Mouse (Mus musculus) kidney, embryonic 16.5 days (tissue): ENCODE data around the gene Treh. TPM values are rescaled to one million over a fixed set of nuclear protein-coding genes. Genes with fewer than 3 reads are reported as not detected.

ENCODE experiments used
- ATAC-seq: fragments of 200-750 bp; cut with Nextera tagmentation; 2 replicates; pipeline ENCODE4 v1.8.0; 2017; ENCODE audit warnings: moderate TSS enrichment; ENCODE audit not compliant: low FRiP score, low TSS enrichment
- H3K27ac ChIP-seq: fragments of 300-500 bp; sonication (generic); 2 replicates; pipeline ENCODE4 v1.5.1; 2014; ENCODE audit warnings: low read length
- H3K27me3 ChIP-seq: fragments of 300-500 bp; sonication (generic); 2 replicates; pipeline ENCODE4 v1.6.1; 2014; ENCODE audit warnings: low read length, control low read depth, mixed read lengths; ENCODE audit not compliant: insufficient read depth
- H3K36me3 ChIP-seq: fragments of 300-500 bp; sonication (generic); 2 replicates; pipeline ENCODE4 v1.6.1; 2014; ENCODE audit warnings: low read length, control low read depth, mixed read lengths; ENCODE audit not compliant: insufficient read depth
- H3K4me1 ChIP-seq: fragments of 300-500 bp; sonication (generic); 2 replicates; pipeline ENCODE4 v1.6.1; 2014; ENCODE audit warnings: low read length, control low read depth, mixed read lengths; ENCODE audit not compliant: insufficient read depth
- H3K4me2 ChIP-seq: fragments of 300-500 bp; sonication (generic); replicated peaks from 2 replicates; pipeline ENCODE4 v1.6.1; 2014; ENCODE audit warnings: low read depth, low read length
- H3K4me3 ChIP-seq: fragments of 300-500 bp; sonication (generic); 2 replicates; pipeline ENCODE4 v1.5.1; 2014; ENCODE audit warnings: mild to moderate bottlenecking, low read length
- H3K9ac ChIP-seq: fragments of 300-500 bp; sonication (generic); replicated peaks from 2 replicates; pipeline ENCODE4 v1.6.1; 2014; ENCODE audit warnings: low read length
- H3K9me3 ChIP-seq: fragments of 300-500 bp; sonication (generic); 2 replicates; pipeline ENCODE4 v1.6.1; 2016; ENCODE audit warnings: low read length, control low read depth
- WGBS: fragments of 180-500 bp; shearing (Covaris S2); extraction: QIAGEN DNeasy Blood & Tissue Kit; methylation state at CpG from one replicate; pipeline ENCODE4 v1.1.7; 2014; 5-methylcytosine and 5-hydroxymethylcytosine counted together
- polyA plus RNA-seq: library from polyadenylated mRNA; unstranded; fragments of >200 nt; fragmentation: Nextera tagmentation; extraction: Ambion mirVana; gene quantifications from 2 replicates; pipeline ENCODE4 v1.2.1, GENCODE M21; 2015

Gene Treh
- polyA plus RNA-seq, 1 experiment from 2014 or later, result 0.17 TPM

GRCm38 (mm10) chr9:44671416-44671815, 1.6 kb upstream of the Treh start:
- 92% methylated on average over 5 of the region's 5 CpGs for WGBS
- Histone ChIP-seq H3K27me3 (no peaks in the 10 kb centered on the region), H3K4me1 (no peaks in the 10 kb centered on the region), H3K4me2 (no peak overlapping the region), H3K9me3 (peaks cover 7% of the 10 kb centered on the region; the same call in 1 of the 2 replicates), H3K27ac (no peak overlapping the region), H3K36me3 (no peaks in the 10 kb centered on the region), H3K4me3 (no peak overlapping the region), H3K9ac (no peak overlapping the region)
- no peak for ATAC-seq

- no peaks in the 10 kb centered on the region for H3K27me3 ChIP-seq
- H3K9ac ChIP-seq, result no peak overlapping the region
- 59% methylated on average over 2 of the region's 2 CpGs for WGBS
- peaks cover 7% of the 10 kb centered on the region; the same call in 1 of the 2 replicates for H3K9me3 ChIP-seq
- H3K36me3 ChIP-seq, result no peaks in the 10 kb centered on the region
- H3K4me3 ChIP-seq, result no peak overlapping the region
- H3K4me2 ChIP-seq, result no peak overlapping the region
- H3K4me1 ChIP-seq, result no peaks in the 10 kb centered on the region
- ATAC-seq, result no peak
- no peak overlapping the region for H3K27ac ChIP-seq
Measured at GRCm38 (mm10) chr9:44672291-44672865, 655 bp upstream of the Treh start.

DNA sequence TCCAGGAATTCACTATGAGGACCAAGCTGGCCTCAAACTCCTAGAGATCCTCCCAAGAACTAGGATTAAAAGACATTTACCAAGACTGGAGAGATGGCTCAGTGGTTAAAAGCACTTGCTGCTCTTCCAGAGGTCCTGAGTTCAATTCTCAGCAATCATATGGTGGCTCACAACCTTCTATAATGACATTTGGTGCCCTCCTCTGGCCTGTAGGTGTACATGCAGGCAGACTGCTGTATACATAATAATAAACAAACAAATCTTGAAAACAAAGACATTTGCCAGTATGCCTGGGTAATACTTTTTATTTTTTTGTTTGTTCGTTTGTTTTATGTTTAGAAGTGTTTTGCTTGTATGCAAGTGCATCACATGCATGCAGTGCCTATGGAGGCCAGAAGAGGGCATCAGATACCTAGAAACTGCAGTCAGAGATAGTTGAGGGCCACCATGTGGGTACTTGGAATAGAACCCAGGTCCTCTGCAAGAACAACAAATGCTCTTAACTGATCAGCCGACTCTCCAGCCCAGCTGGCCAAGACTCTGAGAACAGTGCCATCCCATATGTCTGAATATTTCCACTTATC, 5.3 kb downstream of the Treh start:
- Histone ChIP-seq H3K4me1 (no peaks in the 10 kb centered on the region), H3K4me2 (no peak overlapping the region), H3K36me3 (no peaks in the 10 kb centered on the region), H3K27me3 (no peaks in the 10 kb centered on the region), H3K4me3 (no peak overlapping the region), H3K9ac (no peak overlapping the region), H3K27ac (no peak overlapping the region), H3K9me3 (0 out of 2 replicates have a peak, but pooled peaks cover 3% of the 10 kb centered on the region)
- no peak for ATAC-seq
- WGBS, result 91% methylated on average over 2 of the region's 2 CpGs

GRCm38 (mm10) chr9:44679565-44679964, 6.5 kb downstream of the Treh start:
- no peaks in the 10 kb centered on the region for H3K4me1 ChIP-seq
- no peaks in the 10 kb centered on the region for H3K27me3 ChIP-seq
- no peak overlapping the region for H3K27ac ChIP-seq
- WGBS, result 62% methylated on average over 5 of the region's 5 CpGs
- no peaks in the 10 kb centered on the region for H3K36me3 ChIP-seq
- ATAC-seq, result no peak
- H3K9me3 ChIP-seq, result 0 out of 2 replicates have a peak, but pooled peaks cover 3% of the 10 kb centered on the region
- no peak overlapping the region for H3K9ac ChIP-seq
- no peak overlapping the region for H3K4me3 ChIP-seq
- H3K4me2 ChIP-seq, result no peak overlapping the region

- H3K9ac ChIP-seq, result no peak overlapping the region
- peaks cover 19% of the 10 kb centered on the region for H3K4me1 ChIP-seq
- ATAC-seq, result no peak
- H3K9me3 ChIP-seq, result 0 out of 2 replicates have a peak, but pooled peaks cover 3% of the 10 kb centered on the region
- H3K4me3 ChIP-seq, result no peak overlapping the region
- no peaks in the 10 kb centered on the region for H3K27me3 ChIP-seq
- H3K4me2 ChIP-seq, result no peak overlapping the region
- no peak overlapping the region for H3K27ac ChIP-seq
- WGBS, result 85% methylated on average over 8 of the region's 8 CpGs
- H3K36me3 ChIP-seq, result peaks cover 10% of the 10 kb centered on the region
Measured at GRCm38 (mm10) chr9:44683046-44683445, 10.0 kb downstream of the Treh start.

DNA sequence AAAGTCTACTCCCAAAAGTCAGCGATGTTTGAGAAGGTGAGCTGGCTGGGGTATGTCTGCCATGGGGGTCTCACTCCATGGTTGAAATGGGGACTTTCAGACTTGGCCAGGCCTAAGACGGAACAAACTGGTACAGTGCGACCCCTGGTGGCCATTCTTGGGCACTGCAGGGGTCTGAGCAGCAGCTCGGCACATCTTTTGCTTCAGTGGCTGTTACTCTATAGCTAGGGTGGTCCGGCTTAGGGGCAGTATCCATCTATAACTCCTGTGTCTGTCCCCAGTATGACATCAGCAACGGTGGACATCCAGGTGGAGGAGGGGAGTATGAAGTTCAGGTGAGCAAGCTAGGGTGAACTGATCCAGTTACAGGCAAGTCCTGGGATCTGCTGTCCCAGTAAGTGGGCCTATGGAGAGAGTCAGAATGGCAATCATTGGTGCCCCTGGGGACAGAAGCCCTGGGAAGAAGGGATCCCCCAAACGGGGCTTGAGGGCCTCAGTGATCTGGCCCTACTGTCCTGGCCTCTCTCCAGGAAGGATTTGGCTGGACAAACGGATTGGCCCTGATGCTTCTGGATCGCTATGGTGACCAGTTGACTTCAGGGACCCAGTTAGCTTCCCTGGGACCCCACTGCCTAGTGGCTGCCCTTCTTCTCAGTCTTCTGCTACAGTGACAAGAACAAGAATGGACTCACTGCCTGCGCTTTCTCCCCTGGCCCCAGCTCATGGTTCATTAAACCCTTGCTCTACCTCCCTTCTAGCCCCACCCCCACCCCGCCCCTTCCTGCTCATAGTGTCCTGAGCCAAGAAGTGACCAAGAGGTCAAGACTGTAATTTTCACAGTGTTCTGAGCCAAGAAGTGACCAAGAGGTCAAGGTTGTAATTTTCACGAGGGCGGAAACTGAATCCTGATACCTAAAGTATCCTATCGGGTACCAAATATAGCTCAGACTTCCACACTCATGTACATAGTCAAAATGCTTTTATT, 12.6 kb downstream of the Treh start:
- H3K27ac ChIP-seq, result peak overlapping the region; percentile 82
- 13% methylated on average over 14 of the region's 14 CpGs for WGBS
- H3K4me2 ChIP-seq, result peak overlapping the region; percentile 24; the same call in 1 of the 2 replicates
- H3K9me3 ChIP-seq, result no peaks in the 10 kb centered on the region
- peaks cover 19% of the 10 kb centered on the region for H3K4me1 ChIP-seq
- peak; percentile 58 for ATAC-seq
- H3K36me3 ChIP-seq, result peaks cover 19% of the 10 kb centered on the region
- H3K4me3 ChIP-seq, result no peak overlapping the region
- H3K9ac ChIP-seq, result peak overlapping the region; percentile 49
- no peaks in the 10 kb centered on the region for H3K27me3 ChIP-seq

- WGBS, result 51% methylated on average over 5 of the region's 5 CpGs
- 0 out of 2 replicates have a peak overlapping the region, but pooled peaks have one; percentile 5 for H3K9ac ChIP-seq
- H3K4me2 ChIP-seq, result no peak overlapping the region
- H3K4me3 ChIP-seq, result no peak overlapping the region
- peak overlapping the region; percentile 82 for H3K27ac ChIP-seq
- H3K36me3 ChIP-seq, result peaks cover 23% of the 10 kb centered on the region
- no peaks in the 10 kb centered on the region for H3K9me3 ChIP-seq
- H3K27me3 ChIP-seq, result no peaks in the 10 kb centered on the region
- 0 out of 2 replicates have a peak, but pooled peaks have one; percentile 7 for ATAC-seq
- peaks cover 28% of the 10 kb centered on the region for H3K4me1 ChIP-seq
Measured at GRCm38 (mm10) chr9:44686638-44687037, 13.6 kb downstream of the Treh start.

- H3K9me3 ChIP-seq, result no peaks in the 10 kb centered on the region
- peaks cover 28% of the 10 kb centered on the region for H3K4me1 ChIP-seq
- peaks cover 34% of the 10 kb centered on the region for H3K36me3 ChIP-seq
- H3K4me2 ChIP-seq, result no peak overlapping the region
- no peak overlapping the region for H3K27ac ChIP-seq
- no peaks in the 10 kb centered on the region for H3K27me3 ChIP-seq
- no peak overlapping the region for H3K4me3 ChIP-seq
- WGBS, result 65% methylated on average over 9 of the region's 9 CpGs
- no peak for ATAC-seq
- H3K9ac ChIP-seq, result no peak overlapping the region
Measured at GRCm38 (mm10) chr9:44688013-44688412, 15.0 kb downstream of the Treh start.

DNA sequence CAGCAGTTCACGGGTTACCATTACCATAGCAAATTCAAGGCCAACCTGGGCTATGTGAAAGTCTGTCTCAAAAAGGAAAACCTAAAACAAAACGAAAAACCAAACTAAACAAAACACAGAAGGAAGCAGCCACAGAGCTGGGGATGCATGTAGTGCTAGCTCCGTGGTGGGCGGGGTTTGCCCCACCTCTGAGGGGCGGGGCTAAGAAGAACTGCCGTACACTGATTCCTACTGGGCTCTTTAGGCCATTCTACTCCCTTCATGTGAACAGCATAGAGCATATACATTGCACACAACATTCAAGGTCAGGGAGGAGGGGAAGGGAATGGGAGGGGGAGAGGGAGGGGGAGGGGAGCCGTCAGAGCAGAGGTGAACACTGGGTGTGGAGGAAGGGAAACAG, 17.6 kb downstream of the Treh start:
- WGBS, result 32% methylated on average over 7 of the region's 7 CpGs
- Histone ChIP-seq H3K4me2 (no peak overlapping the region), H3K9me3 (no peaks in the 10 kb centered on the region), H3K36me3 (peaks cover 60% of the 10 kb centered on the region), H3K4me3 (no peak overlapping the region), H3K27me3 (no peaks in the 10 kb centered on the region), H3K27ac (no peak overlapping the region), H3K4me1 (peaks cover 22% of the 10 kb centered on the region), H3K9ac (no peak overlapping the region)
- no peak for ATAC-seq
